Mouse (Mus musculus) C2C12 (cell line): Measurements from ENCODE around the gene B3gnt5.

Source experiments
- CEBPB ChIP-seq: IDR thresholded peaks from one replicate; pipeline ENCODE4 v1.6.1; 2011; ENCODE audit warnings: low read depth, mild to moderate bottlenecking, control low read depth, moderate library complexity
- CTCF ChIP-seq: IDR thresholded peaks from one replicate; pipeline ENCODE4 v1.5.1; 2011; ENCODE audit not compliant: control insufficient read depth, insufficient read depth, insufficient read length
- FOSL1 ChIP-seq: IDR thresholded peaks from one replicate; pipeline ENCODE4 v1.8.0; 2011; ENCODE audit warnings: mild to moderate bottlenecking, low read length; ENCODE audit not compliant: poor library complexity, insufficient read depth, severe bottlenecking
- MAX ChIP-seq: IDR thresholded peaks from one replicate; pipeline ENCODE4 v1.6.1; 2011; ENCODE audit warnings: mild to moderate bottlenecking, control low read depth
- MYOG ChIP-seq: IDR thresholded peaks from one replicate; pipeline ENCODE4 v1.6.1; 2011; ENCODE audit not compliant: control insufficient read depth, insufficient read length; ENCODE audit errors: extremely low read depth
- USF1 ChIP-seq: IDR thresholded peaks from one replicate; pipeline ENCODE4 v1.6.1; 2011; ENCODE audit warnings: low read depth, mild to moderate bottlenecking, control low read depth, moderate library complexity

- TF ChIP-seq CTCF: no peak
- TF ChIP-seq MAX: no peak
- TF ChIP-seq CEBPB: no peak
- TF ChIP-seq MYOG: no peak
- TF ChIP-seq USF1: no peak
- no peak for TF ChIP-seq FOSL1
Observed at GRCm38 (mm10) chr16:19766107-19766506, 6.1 kb downstream of the B3gnt5 start.
